Mouse (Mus musculus): Measurements from ENCODE around the gene Tecta.

- TF ChIP-seq CTCF (IDR thresholded peaks at IDR 0.05; ENCODE audit: low read depth, low read length) (no peak), POLR2A (IDR thresholded peaks at IDR 0.05; ENCODE audit: borderline replicate concordance, low read depth, low read length) (no peak)
These were observed 120.1 kb downstream of the Tecta start for GRCm38 (mm10) chr9:42279676-42280075.

All from bone marrow macrophage, adult 2 months (primary cell).